Mouse (Mus musculus) CH12.LX (cell line): ENCODE data around the gene Rb1. TPM values are rescaled to one million over a fixed set of nuclear protein-coding genes. Genes with fewer than 3 reads are reported as not detected.

ENCODE experiments used
- DNase-seq: peaks from one replicate; pipeline ENCODE4 v3.0.0-alpha.2; 2013; ENCODE audit errors: extremely low read depth
- H3K27ac ChIP-seq: 2 replicates; pipeline ENCODE4 v1.5.1; 2012; ENCODE audit warnings: low read depth, mild to moderate bottlenecking, control low read depth, moderate library complexity; ENCODE audit not compliant: insufficient read depth
- H3K27me3 ChIP-seq: replicated peaks from 2 replicates; pipeline ENCODE3; 2012; ENCODE audit warnings: inconsistent platforms
- H3K36me3 ChIP-seq, 2 experiments: replicated peaks in 1 of 2; 2 replicates each; pipeline versions ENCODE3 to v1.6.1; 2012; ENCODE audit warnings: inconsistent platforms in 1 of 2, low read length in 1 of 2, mild to moderate bottlenecking in 1 of 2, mixed read lengths in 1 of 2, moderate library complexity in 1 of 2; ENCODE audit not compliant: control insufficient read depth in 1 of 2, insufficient read depth in 1 of 2
- H3K4me1 ChIP-seq, 2 experiments: 2 replicates each; pipeline ENCODE4 v1.6.1; 2012; ENCODE audit warnings: inconsistent platforms in 1 of 2, moderate library complexity in 1 of 2; ENCODE audit not compliant: insufficient read depth in 2 of 2, control insufficient read depth in 1 of 2
- H3K4me2 ChIP-seq: 2 replicates; pipeline ENCODE4 v1.6.1; 2012; ENCODE audit warnings: low read depth, mild to moderate bottlenecking, control low read depth; ENCODE audit not compliant: poor library complexity, insufficient read depth, severe bottlenecking
- H3K4me3 ChIP-seq, 3 experiments: fragments of 150-350 bp in 1 of 3; sonication (generic) in 1 of 3; replicated peaks in 1 of 3; 2 replicates each; pipeline versions ENCODE3 to v1.5.1; 2011 to 2012; ENCODE audit warnings: low read depth in 2 of 3, low read length in 2 of 3, mild to moderate bottlenecking in 2 of 3, moderate library complexity in 2 of 3, control low read depth in 1 of 3, improper control_type of control experiment in 1 of 3, inconsistent platforms in 1 of 3, mixed read lengths in 1 of 3; ENCODE audit not compliant: poor library complexity in 1 of 3
- H3K79me2 ChIP-seq: replicated peaks from 2 replicates; pipeline ENCODE4 v1.6.1; 2012; ENCODE audit warnings: mild to moderate bottlenecking, moderate library complexity; ENCODE audit not compliant: control insufficient read depth, poor library complexity, insufficient read depth, severe bottlenecking; ENCODE audit errors: extremely low read depth
- H3K9ac ChIP-seq: 2 replicates; pipeline ENCODE4 v1.6.1; 2012; ENCODE audit warnings: low read depth, mild to moderate bottlenecking, control low read depth, moderate library complexity; ENCODE audit not compliant: insufficient read depth
- H3K9me3 ChIP-seq: replicated peaks from 2 replicates; pipeline ENCODE3; 2012; ENCODE audit warnings: low read length, inconsistent platforms, mixed read lengths
- BHLHE40 ChIP-seq: IDR thresholded peaks from 2 replicates; pipeline ENCODE4 v1.6.1; 2011; ENCODE audit warnings: mild to moderate bottlenecking, low read depth, low read length, improper control_type of control experiment
- E2F4 ChIP-seq: IDR thresholded peaks from 2 replicates; pipeline ENCODE4 v1.6.1; 2011; ENCODE audit warnings: low read depth, low read length, improper control_type of control experiment; ENCODE audit not compliant: insufficient replicate concordance
- EP300 ChIP-seq: IDR thresholded peaks from 2 replicates; pipeline ENCODE4 v1.6.1; 2011; ENCODE audit warnings: low read length, improper control_type of control experiment
- GABPA ChIP-seq: IDR thresholded peaks from 2 replicates; pipeline ENCODE4 v1.6.1; 2012; ENCODE audit warnings: low read depth, low read length, improper control_type of control experiment, inconsistent platforms; ENCODE audit not compliant: insufficient replicate concordance
- JUND ChIP-seq: conservative IDR thresholded peaks from 2 replicates; pipeline ENCODE4 v1.6.1; 2011; ENCODE audit warnings: low read depth, low read length, improper control_type of control experiment
- MEF2A ChIP-seq: IDR thresholded peaks from 2 replicates; pipeline ENCODE4 v1.6.1; 2014; ENCODE audit warnings: low read depth, mild to moderate bottlenecking, inconsistent platforms, low read length, improper control_type of control experiment, borderline replicate concordance
- MYC ChIP-seq: IDR thresholded peaks from 2 replicates; pipeline ENCODE4 v1.6.1; 2011; ENCODE audit warnings: low read depth, mild to moderate bottlenecking, improper control_type of control experiment, low read length
- NRF1 ChIP-seq: IDR thresholded peaks from 2 replicates; pipeline ENCODE4 v1.6.1; 2014; ENCODE audit warnings: low read depth, mild to moderate bottlenecking, inconsistent platforms, low read length, improper control_type of control experiment, moderate library complexity
- PAX5 ChIP-seq: IDR thresholded peaks from 2 replicates; pipeline ENCODE4 v1.6.1; 2012; ENCODE audit warnings: low read length, inconsistent platforms, mixed read lengths
- POLR2AphosphoS2 ChIP-seq: IDR thresholded peaks from 2 replicates; pipeline ENCODE4 v1.6.1; 2011; ENCODE audit warnings: low read depth, low read length, improper control_type of control experiment
- SIN3A ChIP-seq: IDR thresholded peaks from 2 replicates; pipeline ENCODE4 v1.6.1; 2012; ENCODE audit warnings: low read length, improper control_type of control experiment, inconsistent platforms
- TBP ChIP-seq: conservative IDR thresholded peaks from 2 replicates; pipeline ENCODE4 v1.6.1; 2011; ENCODE audit warnings: low read depth, low read length, improper control_type of control experiment
- TCF12 ChIP-seq: IDR thresholded peaks from 2 replicates; pipeline ENCODE4 v1.6.1; 2014; ENCODE audit warnings: low read depth, mild to moderate bottlenecking, inconsistent platforms, low read length, improper control_type of control experiment
- USF2 ChIP-seq: conservative IDR thresholded peaks from 2 replicates; pipeline ENCODE4 v1.6.1; 2011; ENCODE audit warnings: low read depth, low read length, improper control_type of control experiment
- ZC3H11A ChIP-seq: IDR thresholded peaks from 2 replicates; pipeline ENCODE4 v1.6.1; 2012; ENCODE audit warnings: low read depth, mild to moderate bottlenecking, inconsistent platforms, low read length, improper control_type of control experiment
- dilution Hi-C: fragments of 300-500 bp; cut with MboI; formaldehyde crosslinking; loops from 2 replicates; pipeline ENCODE4 v1.14.3; 2020; ENCODE audit warnings: low sequenced_read_pairs; ENCODE audit not compliant: extremely low pct_unique_long_range_greater_than_20kb, extremely low pct_ligation_motif_present
- in situ Hi-C: fragments of 300-500 bp; cut with MboI; formaldehyde crosslinking; loops from 3 replicates; pipeline ENCODE4 v1.14.3; 2019; ENCODE audit warnings: low sequenced_read_pairs, low pct_ligation_motif_present, low pct_unique_long_range_greater_than_20kb, mixed read lengths
- polyA plus RNA-seq: library from polyadenylated mRNA; unstranded; fragments of >175 nt; gene quantifications from 2 replicates; pipeline ENCODE4 v1.2.1, GENCODE M21; 2012; ENCODE audit warnings: low read depth; ENCODE audit not compliant: insufficient read length
- total RNA-seq, 2 experiments: library from RNA; depleted of rRNA; stranded (reverse); fragments of 300-350 nt in 1 of 2; fragments of >200 nt in 1 of 2; gene quantifications; 2 replicates each; pipeline ENCODE4 v1.2.3; 2012 to 2014

Gene Rb1
- total and polyA plus RNA-seq, 3 experiments: 13.6 to 16.7 (median 15.2) TPM

DNA sequence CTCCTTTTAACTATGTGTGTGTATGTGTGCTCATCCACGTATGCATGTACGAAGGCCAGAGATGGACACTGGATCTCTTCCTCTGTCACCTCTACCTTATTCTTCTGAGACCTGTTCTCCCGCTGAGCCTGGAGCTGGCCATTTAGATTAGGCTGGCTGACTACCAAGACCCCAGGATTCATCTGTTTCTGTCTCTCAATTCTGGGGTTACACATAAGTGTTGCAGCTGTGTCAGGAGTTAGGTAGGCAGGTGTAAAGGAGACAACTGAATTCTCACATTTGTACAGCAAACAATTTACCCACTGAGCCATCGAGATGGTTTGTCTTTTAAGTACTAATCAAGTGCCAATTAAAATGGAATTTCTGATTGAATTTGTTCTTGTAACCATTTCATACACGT, 12.7 kb downstream of the Rb1 start:
- peaks cover 8% of the 10 kb centered on the region; the same call in 1 of the 2 replicates for H3K79me2 ChIP-seq
- H3K9me3 ChIP-seq: no peaks in the 10 kb centered on the region
- dilution Hi-C loops: no loop called here
- H3K4me1 ChIP-seq: peaks cover 22 to 45% of the 10 kb centered on the region in 2 experiments
- peak overlapping the region; percentile 76 for H3K4me2 ChIP-seq
- H3K9ac ChIP-seq: peak overlapping the region; percentile 69
- no peak for DNase-seq
- peak overlapping the region; percentile 75 for H3K27ac ChIP-seq
- peaks cover 2 to 6% of the 10 kb centered on the region in 2 experiments for H3K36me3 ChIP-seq
- in situ Hi-C loops: no loop called here
- TF ChIP-seq MYC (0 out of 2 replicates have a peak, but pooled peaks have one; percentile 12), NRF1 (no peak), JUND (no peak), PAX5 (no peak), E2F4 (no peak)
- no peaks in the 10 kb centered on the region for H3K27me3 ChIP-seq
- H3K4me3 ChIP-seq: no peak overlapping the region

DNA sequence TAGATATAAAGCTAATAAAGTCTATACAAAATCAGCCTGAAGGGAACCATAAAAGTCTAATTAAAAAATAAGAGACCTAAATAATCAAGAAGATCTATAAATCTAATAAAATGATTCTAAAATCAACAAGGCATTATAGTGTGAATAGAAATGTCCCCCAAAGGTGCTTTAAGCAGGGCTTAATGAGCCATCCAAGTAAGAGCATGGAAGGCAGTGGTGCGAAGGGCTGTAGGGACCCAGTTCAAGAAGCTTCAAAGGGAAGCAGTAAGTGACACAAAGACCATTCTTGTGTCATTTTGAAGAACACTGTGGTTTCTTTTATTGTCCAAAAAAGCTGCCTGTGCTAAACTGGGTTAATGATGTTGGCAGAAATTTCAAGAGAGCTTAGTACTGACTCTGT, 18.1 kb downstream of the Rb1 start:
- Histone ChIP-seq H3K4me3 (no peak overlapping the region), H3K36me3 (peaks cover 0 to 5% of the 10 kb centered on the region in 2 experiments), H3K4me1 (peaks cover 11 to 27% of the 10 kb centered on the region in 2 experiments), H3K9ac (no peak overlapping the region), H3K4me2 (no peak overlapping the region), H3K27me3 (no peaks in the 10 kb centered on the region), H3K9me3 (no peaks in the 10 kb centered on the region), H3K79me2 (no peaks in the 10 kb centered on the region; the same call in 1 of the 2 replicates), H3K27ac (no peak overlapping the region)
- in situ Hi-C loops: loop anchor here (5.0 to 10.0 kb wide), 2 partner anchors 200 to 483 kb away; no protein-coding TSS in a partner anchor
- dilution Hi-C loops: no loop called here
- TF ChIP-seq ZC3H11A: no peak
- no peak for TF ChIP-seq SIN3A
- no peak for TF ChIP-seq TCF12
- TF ChIP-seq BHLHE40: no peak
- no peak for TF ChIP-seq TBP
- no peak for TF ChIP-seq USF2
- no peak for TF ChIP-seq GABPA
- no peak for TF ChIP-seq MEF2A
- TF ChIP-seq EP300: no peak
- TF ChIP-seq JUND: no peak
- no peak for TF ChIP-seq POLR2AphosphoS2
- DNase-seq: no peak
